Mouse (Mus musculus) midbrain, embryonic 16.5 days (tissue): ENCODE measurements around the gene Snx25. TPM values are rescaled to one million over a fixed set of nuclear protein-coding genes. Genes with fewer than 3 reads are reported as not detected.

Experiments
- ATAC-seq: fragments of 200-750 bp; cut with Nextera tagmentation; 2 replicates; pipeline ENCODE4 v1.8.0; 2017; ENCODE audit warnings: moderate TSS enrichment
- H3K27ac ChIP-seq: fragments of 300-500 bp; sonication (generic); 2 replicates; pipeline ENCODE4 v1.5.1; 2014; ENCODE audit warnings: mild to moderate bottlenecking, low read length, mixed read lengths
- H3K27me3 ChIP-seq: fragments of 300-500 bp; sonication (generic); 2 replicates; pipeline ENCODE4 v1.6.1; 2014; ENCODE audit warnings: low read depth, low read length, mixed read lengths; ENCODE audit not compliant: control insufficient read depth, insufficient read depth
- H3K36me3 ChIP-seq: fragments of 300-500 bp; sonication (generic); 2 replicates; pipeline ENCODE4 v1.6.1; 2014; ENCODE audit warnings: mild to moderate bottlenecking, low read length, moderate library complexity, mixed read lengths; ENCODE audit not compliant: control insufficient read depth, insufficient read depth
- H3K4me1 ChIP-seq: fragments of 300-500 bp; sonication (generic); 2 replicates; pipeline ENCODE4 v1.6.1; 2014; ENCODE audit warnings: mild to moderate bottlenecking, low read length, mixed read lengths; ENCODE audit not compliant: control insufficient read depth, insufficient read depth
- H3K4me2 ChIP-seq: fragments of 300-500 bp; sonication (generic); 2 replicates; pipeline ENCODE4 v1.6.1; 2014; ENCODE audit warnings: mild to moderate bottlenecking, low read length, mixed read lengths
- H3K4me3 ChIP-seq: fragments of 300-500 bp; sonication (generic); 2 replicates; pipeline ENCODE4 v1.5.1; 2014; ENCODE audit warnings: low read depth, mild to moderate bottlenecking, low read length, moderate library complexity, mixed read lengths
- H3K9ac ChIP-seq: fragments of 300-500 bp; sonication (generic); 2 replicates; pipeline ENCODE4 v1.6.1; 2014; ENCODE audit warnings: low read depth, low read length, mixed read lengths
- H3K9me3 ChIP-seq: fragments of 300-500 bp; sonication (generic); replicated peaks from 2 replicates; pipeline ENCODE4 v1.6.1; 2014; ENCODE audit warnings: mild to moderate bottlenecking, low read length, mixed read lengths; ENCODE audit not compliant: control insufficient read depth, poor library complexity, severe bottlenecking
- WGBS: fragments of 180-500 bp; shearing (Covaris S2); extraction: QIAGEN DNeasy Blood & Tissue Kit; methylation state at CpG from one replicate; pipeline ENCODE4 v1.1.7; 2014; 5-methylcytosine and 5-hydroxymethylcytosine counted together
- polyA plus RNA-seq: library from polyadenylated mRNA; unstranded; fragments of >200 nt; fragmentation: Nextera tagmentation; extraction: Ambion mirVana; gene quantifications from 2 replicates; pipeline ENCODE4 v1.2.1, GENCODE M21; 2015

Snx25 gene
- polyA plus RNA-seq, 1 experiment from 2014 or later: 9.3 TPM

DNA sequence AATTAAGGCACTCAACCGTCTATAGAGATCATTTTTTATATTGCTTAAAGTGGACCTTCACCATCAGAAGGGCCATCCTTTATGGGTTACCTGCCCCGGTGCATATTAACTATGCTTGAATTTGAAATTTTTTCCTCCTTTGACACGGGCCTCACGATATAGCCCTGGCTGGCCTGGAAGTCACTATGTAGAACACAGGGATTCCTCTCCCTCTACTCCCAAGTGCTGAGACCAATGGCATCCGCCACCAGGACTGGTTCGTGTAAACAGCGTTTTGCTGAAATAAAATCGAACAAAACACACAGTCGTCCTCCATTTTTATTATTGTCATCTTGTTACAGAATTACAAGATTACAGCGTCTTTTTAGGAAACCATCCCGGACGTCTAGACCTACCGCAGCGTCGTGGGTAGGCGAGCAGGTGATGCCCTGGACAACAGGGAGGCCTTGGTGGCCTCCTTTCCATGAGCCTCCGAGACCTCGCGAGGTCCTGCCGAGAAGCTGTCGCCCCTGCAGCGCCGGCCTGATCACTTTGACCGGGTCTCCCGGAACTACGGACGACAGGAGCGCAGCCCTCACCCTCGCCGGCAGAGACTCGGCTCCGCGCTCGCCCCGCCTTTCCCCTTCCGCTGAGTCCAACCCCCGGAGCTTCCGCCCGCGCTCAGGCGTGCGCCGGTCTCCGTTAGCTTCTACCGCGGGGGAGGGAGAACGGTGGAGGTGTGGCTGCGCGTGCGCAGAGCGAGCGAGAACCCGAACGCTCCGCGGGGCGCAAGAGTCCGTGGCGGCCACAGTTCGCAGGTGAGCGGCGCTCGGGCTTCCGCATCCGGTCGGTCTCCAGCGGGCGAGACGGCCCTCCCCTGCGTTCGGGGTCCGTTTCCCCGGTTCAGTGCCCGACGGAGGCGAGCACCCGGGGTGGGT lies 11.3 kb upstream of the Snx25 start:
- peak overlapping the region; percentile 92 for H3K9ac ChIP-seq
- 2% methylated on average over 77 of the region's 77 CpGs for WGBS

GRCm38 (mm10) chr8:46153042-46153441 lies 1.1 kb upstream of the Snx25 start:
- H3K4me1 ChIP-seq: peaks cover 17% of the 10 kb centered on the region
- H3K9ac ChIP-seq: no peak overlapping the region
- no peaks in the 10 kb centered on the region for H3K36me3 ChIP-seq
- ATAC-seq: no peak
- H3K27ac ChIP-seq: no peak overlapping the region
- no peaks in the 10 kb centered on the region for H3K27me3 ChIP-seq
- no peaks in the 10 kb centered on the region for H3K9me3 ChIP-seq
- peak overlapping the region; percentile 78 for H3K4me2 ChIP-seq
- no peak overlapping the region for H3K4me3 ChIP-seq
- WGBS: 24% methylated on average over 2 of the region's 2 CpGs

More for the DNA sequence above, 11.3 kb upstream of the Snx25 start:
- no peaks in the 10 kb centered on the region for H3K27me3 ChIP-seq
- peak overlapping the region; percentile 78 for H3K4me3 ChIP-seq
- peaks cover 15% of the 10 kb centered on the region for H3K4me1 ChIP-seq
- peak; percentile 98 for ATAC-seq
- H3K4me2 ChIP-seq: peak overlapping the region; percentile 74
- no peaks in the 10 kb centered on the region for H3K36me3 ChIP-seq
- no peaks in the 10 kb centered on the region for H3K9me3 ChIP-seq
- H3K27ac ChIP-seq: peak overlapping the region; percentile 90

GRCm38 (mm10) chr8:46151202-46152062 lies 527 bp downstream of the Snx25 start, which contains the start of gene Cfap97:
Cfap97 (plus strand) TSS chr8:46151771.
- no peaks in the 10 kb centered on the region for H3K36me3 ChIP-seq
- 1% methylated on average over 63 of the region's 75 CpGs for WGBS
- H3K27ac ChIP-seq: peak within 1 kb of the TSS; percentile 76
- peak within 1 kb of the TSS; percentile 78 for H3K4me2 ChIP-seq
- peak within 1 kb of the TSS; percentile 90 for H3K9ac ChIP-seq
- H3K9me3 ChIP-seq: no peaks in the 10 kb centered on the region
- no peaks in the 10 kb centered on the region for H3K27me3 ChIP-seq
- ATAC-seq: peak; percentile 89
- H3K4me1 ChIP-seq: peaks cover 18% of the 10 kb centered on the region
- peak within 1 kb of the TSS; percentile 81 for H3K4me3 ChIP-seq

DNA sequence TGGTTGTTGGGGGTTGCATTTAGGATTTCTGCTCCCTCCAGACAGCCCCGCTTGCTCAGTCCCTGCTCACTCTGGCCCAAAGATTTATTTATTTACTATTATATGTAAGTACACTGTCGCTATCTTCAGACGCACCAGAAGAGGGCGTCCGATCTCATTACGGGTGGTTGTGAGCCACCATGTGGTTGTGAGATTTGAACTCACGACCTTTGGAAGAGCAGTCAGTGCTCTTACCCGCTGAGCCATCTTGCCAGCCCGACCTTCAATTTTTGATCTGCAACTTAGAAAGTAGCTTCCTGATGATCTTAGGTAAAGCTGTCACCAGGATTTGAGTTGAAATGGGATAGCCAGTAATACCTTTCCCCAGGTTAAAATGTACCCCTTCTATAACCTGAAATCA lies 2.2 kb downstream of the Snx25 start:
- H3K4me2 ChIP-seq: no peak overlapping the region
- no peaks in the 10 kb centered on the region for H3K9me3 ChIP-seq
- whole genome bisulfite sequencing: 83% methylated on average over 9 of the region's 9 CpGs
- no peaks in the 10 kb centered on the region for H3K27me3 ChIP-seq
- H3K27ac ChIP-seq: no peak overlapping the region
- H3K36me3 ChIP-seq: no peaks in the 10 kb centered on the region
- no peak overlapping the region for H3K9ac ChIP-seq
- no peak for ATAC-seq
- H3K4me1 ChIP-seq: peaks cover 20% of the 10 kb centered on the region
- no peak overlapping the region for H3K4me3 ChIP-seq

DNA sequence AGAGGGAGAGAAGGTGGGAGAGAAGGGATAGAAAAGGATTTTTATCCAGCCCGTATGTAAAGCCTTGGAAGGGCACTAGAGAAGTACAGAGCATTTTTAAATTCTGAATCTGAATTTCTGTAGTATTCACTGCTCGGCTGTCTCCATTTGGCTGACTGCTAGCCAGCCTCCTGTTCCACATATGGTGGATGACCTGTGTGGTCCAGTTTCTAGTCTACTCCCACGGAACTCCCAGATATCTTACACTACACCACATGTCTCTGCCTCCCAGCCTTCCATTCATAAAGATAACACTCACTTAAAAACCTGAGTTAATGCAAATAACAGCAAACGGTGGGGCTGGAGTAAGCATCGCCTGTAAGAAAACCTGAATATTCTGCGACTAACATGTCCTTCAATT lies 2.7 kb downstream of the Snx25 start:
- no peaks in the 10 kb centered on the region for H3K9me3 ChIP-seq
- no peak overlapping the region for H3K27ac ChIP-seq
- H3K36me3 ChIP-seq: no peaks in the 10 kb centered on the region
- no peak overlapping the region for H3K4me3 ChIP-seq
- no peaks in the 10 kb centered on the region for H3K27me3 ChIP-seq
- no peak overlapping the region for H3K9ac ChIP-seq
- peaks cover 20% of the 10 kb centered on the region for H3K4me1 ChIP-seq
- ATAC-seq: no peak
- no peak overlapping the region for H3K4me2 ChIP-seq
- WGBS: 92% methylated on average over 6 of the region's 6 CpGs

GRCm38 (mm10) chr8:46146173-46146572 lies 5.8 kb downstream of the Snx25 start:
- no peak overlapping the region for H3K4me2 ChIP-seq
- no peaks in the 10 kb centered on the region for H3K36me3 ChIP-seq
- no peaks in the 10 kb centered on the region for H3K27me3 ChIP-seq
- H3K9me3 ChIP-seq: no peaks in the 10 kb centered on the region
- no peak overlapping the region for H3K4me3 ChIP-seq
- ATAC-seq: no peak
- H3K9ac ChIP-seq: no peak overlapping the region
- WGBS: 46% methylated on average over 3 of the region's 3 CpGs
- H3K27ac ChIP-seq: no peak overlapping the region
- H3K4me1 ChIP-seq: peaks cover 17% of the 10 kb centered on the region

DNA sequence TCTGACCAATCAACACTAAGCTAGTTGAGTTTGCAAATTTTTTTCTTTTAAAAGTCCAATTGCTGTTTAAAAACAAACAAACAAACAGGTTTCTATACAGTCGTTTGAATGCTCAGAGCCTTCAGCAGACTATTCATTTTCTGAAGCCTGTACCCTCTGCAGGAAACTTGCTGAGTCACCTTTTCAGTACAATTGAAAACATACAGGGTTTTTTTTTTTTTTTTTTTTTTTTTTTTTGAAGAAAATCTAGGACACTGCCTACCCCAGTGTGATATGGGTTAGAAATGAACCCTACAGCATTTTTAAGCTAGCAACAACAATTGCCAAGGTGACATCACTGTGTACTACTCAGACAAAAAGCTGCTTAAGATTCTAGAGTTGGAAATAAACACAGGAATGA lies 8.0 kb downstream of the Snx25 start:
- no peaks in the 10 kb centered on the region for H3K27me3 ChIP-seq
- ATAC-seq: no peak
- no peak overlapping the region for H3K27ac ChIP-seq
- no peaks in the 10 kb centered on the region for H3K9me3 ChIP-seq
- no peaks in the 10 kb centered on the region for H3K36me3 ChIP-seq
- WGBS: 50% methylated on average over 1 of the region's 1 CpGs
- H3K4me1 ChIP-seq: peaks cover 12% of the 10 kb centered on the region
- no peak overlapping the region for H3K9ac ChIP-seq
- no peak overlapping the region for H3K4me3 ChIP-seq
- H3K4me2 ChIP-seq: no peak overlapping the region

GRCm38 (mm10) chr8:46143470-46143869 lies 8.5 kb downstream of the Snx25 start:
- Histone ChIP-seq H3K27ac (no peak overlapping the region), H3K4me1 (peaks cover 9% of the 10 kb centered on the region; the same call in 1 of the 2 replicates), H3K4me3 (no peak overlapping the region), H3K27me3 (no peaks in the 10 kb centered on the region), H3K9me3 (no peaks in the 10 kb centered on the region), H3K4me2 (no peak overlapping the region), H3K36me3 (no peaks in the 10 kb centered on the region), H3K9ac (no peak overlapping the region)
- no peak for ATAC-seq
- WGBS: 73% methylated on average over 5 of the region's 5 CpGs
